Mouse (Mus musculus) right cerebral cortex, postnatal 25 days (tissue): ENCODE data around the gene Xntrpc.
"Not testable (repeated sequence)": the region's sequence is repeated elsewhere in the genome, so short reads cannot be mapped to it uniquely, and the experiment has no call there.

Experiments
- DNase-seq: peaks from one replicate; pipeline ENCODE4 v3.0.0; 2022

Xntrpc gene

DNA sequence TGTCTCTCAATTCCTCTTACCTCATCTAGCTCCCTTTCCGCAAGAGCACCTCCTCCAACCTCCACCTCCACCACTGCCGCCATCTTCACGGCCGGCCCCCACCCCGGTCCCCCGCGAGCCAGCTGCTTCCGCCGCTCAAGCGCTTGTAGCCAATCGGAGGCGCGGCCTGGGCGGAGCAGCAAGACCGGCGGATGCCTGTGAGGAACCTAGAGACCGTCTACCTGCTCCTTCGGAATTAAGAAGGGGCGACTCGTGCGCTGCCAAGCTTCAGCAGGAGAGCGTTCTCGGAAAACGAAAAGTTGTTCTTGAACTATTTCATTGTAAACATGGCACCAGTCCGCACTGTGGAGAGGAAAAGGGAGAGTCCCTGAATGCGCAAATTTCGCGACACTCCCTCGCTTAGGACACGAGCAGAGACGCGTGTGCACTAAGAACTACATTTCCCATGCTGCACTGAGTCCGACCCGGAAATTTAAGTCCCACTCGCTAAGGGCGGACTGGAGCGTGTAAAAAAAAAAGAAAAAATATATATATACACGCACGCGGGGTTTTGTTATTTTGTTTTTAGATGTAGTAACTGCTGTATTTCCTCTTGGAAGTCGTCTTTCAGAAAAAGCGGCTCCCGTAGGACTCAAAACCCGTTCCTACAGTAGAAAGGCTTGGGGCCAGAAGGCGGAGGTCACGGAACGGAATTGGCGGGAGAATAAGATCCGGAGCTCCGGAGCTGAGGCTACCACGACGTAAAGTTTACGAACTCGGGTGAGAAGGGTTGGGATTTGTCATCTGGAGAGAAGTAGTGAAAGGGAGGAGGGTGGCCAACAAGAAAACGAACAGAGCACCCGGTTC is at the start of gene Xntrpc, which contains the start of the genes Rnf121 and Xndc1:
Gene Xntrpc, plus strand, starts transcription at position 668 of the 846 bp plus-strand sequence.
Gene Rnf121, minus strand, starts transcription at position 424 of the 846 bp plus-strand sequence.
Gene Xndc1, plus strand, starts transcription at position 466 of the 846 bp plus-strand sequence.
- DNase-seq: peak; percentile 96

DNA sequence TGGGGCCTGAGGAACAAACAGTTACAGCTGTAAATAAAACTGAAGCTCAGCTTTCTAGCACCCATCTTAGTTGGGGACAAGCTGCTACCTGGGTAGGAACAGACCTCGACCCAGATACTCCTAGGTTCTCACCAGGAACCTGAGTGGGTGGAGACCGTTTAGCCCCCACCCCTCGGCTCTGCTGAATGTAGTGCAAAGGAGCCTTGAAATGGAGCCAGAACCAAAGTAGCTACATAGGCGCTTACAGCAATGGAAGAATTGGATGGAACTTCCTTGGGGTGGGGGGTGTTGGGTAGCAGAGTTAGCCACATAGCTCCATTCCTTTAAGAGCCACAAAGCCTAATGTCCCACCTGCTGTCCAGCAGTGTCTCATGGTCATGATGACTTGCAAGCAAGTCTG is 48.6 kb upstream of the Xntrpc start:
- DNase-seq: no peak

DNA sequence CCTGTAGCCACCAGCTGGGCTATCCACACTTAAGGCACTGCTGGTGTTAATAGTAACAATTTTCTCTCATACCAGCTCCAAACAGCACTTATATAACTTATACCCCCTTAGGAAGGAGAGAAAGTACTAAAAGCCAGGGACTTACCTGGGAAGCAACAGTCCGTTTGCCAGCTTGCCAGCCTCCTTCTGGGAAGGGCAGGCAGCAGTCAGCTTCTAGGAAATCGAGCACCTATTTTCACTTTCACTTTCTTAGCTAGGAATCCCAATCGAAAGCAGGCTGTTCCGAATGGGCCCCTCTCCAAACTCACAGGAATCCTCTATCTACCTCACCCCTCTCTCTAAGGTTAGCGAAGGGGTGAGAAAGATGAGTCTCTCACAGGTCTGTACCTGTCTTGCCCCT is 48.1 kb upstream of the Xntrpc start:
- no peak for DNase-seq

DNA sequence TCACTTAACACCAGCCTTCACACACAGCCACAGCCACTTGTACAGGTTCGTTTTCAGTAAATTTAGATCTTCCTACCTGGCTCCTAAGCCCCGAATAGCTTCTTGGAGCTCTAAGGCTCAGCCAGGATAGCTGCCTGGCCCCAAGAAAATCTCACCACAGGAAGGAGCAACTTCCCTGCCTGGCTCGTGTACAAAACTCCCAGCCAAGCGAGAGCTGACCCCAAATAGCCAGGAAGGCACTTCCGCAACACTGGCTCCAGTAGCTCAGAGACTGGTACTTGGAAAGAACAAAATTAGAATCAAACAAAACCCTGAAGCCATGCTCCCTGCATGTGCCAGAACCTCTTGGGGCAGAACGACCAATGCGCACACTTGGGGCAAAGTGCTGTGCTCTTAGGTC is 47.5 kb upstream of the Xntrpc start:
- DNase-seq: no peak

DNA sequence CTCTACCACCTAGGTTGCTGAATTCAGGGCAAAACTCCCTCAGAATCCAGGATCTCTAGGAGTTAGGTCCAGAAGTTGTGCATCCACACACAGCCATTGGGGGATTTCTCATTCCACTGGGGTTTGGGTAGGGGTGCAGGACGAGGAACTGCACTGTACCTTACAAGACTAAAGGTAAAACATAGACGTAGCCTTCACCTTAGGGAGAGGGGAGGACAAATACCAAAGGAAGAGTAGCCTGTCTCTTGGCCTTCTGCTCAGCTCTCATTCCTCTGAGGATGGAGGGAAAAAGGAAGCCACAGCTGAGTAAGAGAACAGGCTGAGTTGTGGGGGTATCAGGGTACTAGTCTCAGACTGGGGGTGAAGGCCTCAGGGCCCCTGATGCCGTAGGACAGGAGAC is 46.9 kb upstream of the Xntrpc start, which contains the start of gene Il18bp:
Gene Il18bp, minus strand, starts transcription at position 101 of the 400 bp plus-strand sequence.
- no peak for DNase-seq

DNA sequence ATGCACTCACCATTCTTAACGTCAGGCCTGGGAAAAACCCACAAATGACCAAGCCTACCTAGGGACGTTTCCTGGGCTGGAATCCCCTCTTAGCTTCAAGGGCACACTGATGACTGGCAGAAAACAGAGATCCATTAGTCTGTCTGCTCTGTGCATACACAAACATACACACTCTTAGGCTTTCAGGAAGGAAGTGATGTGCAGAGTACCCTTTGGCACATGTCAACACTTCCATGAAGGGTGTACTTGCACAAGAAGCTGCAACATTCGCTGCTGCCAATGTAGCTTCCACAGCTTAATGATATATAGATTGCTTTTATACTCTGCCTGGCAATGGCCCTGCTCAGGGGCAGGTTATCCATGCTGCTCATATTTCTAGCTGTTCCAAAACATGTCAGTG is 46.2 kb upstream of the Xntrpc start:
- no peak for DNase-seq

DNA sequence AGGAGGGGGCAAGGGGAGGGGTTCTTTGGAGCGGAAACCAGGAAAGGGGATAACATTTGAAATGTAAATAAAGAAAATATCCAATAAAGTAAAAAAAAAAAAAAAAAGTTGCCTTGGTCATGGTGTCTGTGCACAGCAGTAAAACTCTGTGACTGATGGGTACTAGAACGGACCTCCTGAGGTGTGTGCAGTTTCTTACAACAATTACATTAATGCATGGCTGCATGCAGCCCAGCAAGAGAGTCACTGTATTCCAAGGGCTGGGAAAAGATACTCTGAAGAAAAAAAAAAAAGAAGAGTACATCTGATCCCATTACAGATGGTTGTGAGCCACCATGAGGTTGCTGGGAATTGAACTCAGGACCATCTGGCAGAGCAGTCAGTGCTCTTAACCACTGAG is 44.6 kb upstream of the Xntrpc start:
- DNase-seq: not testable (repeated sequence)

DNA sequence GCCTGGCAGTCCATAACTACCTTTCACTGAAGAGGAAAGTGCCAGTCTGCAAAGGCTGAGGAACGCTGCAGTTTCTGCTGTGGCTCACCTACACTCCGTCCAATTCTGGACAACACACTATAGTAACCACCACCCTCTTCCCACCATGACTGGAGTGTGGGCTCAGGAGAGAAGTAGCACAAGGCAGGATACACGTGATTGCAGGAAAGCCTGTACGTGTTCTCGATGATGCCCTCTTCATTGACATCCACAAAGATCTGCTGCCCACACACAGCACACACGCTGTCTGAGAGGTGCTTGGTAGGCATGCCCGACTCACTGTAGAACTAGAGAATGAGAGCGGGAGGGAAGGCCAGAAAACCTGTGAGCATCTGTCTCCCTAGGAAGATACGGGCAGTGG is 41.7 kb upstream of the Xntrpc start:
- no peak for DNase-seq

DNA sequence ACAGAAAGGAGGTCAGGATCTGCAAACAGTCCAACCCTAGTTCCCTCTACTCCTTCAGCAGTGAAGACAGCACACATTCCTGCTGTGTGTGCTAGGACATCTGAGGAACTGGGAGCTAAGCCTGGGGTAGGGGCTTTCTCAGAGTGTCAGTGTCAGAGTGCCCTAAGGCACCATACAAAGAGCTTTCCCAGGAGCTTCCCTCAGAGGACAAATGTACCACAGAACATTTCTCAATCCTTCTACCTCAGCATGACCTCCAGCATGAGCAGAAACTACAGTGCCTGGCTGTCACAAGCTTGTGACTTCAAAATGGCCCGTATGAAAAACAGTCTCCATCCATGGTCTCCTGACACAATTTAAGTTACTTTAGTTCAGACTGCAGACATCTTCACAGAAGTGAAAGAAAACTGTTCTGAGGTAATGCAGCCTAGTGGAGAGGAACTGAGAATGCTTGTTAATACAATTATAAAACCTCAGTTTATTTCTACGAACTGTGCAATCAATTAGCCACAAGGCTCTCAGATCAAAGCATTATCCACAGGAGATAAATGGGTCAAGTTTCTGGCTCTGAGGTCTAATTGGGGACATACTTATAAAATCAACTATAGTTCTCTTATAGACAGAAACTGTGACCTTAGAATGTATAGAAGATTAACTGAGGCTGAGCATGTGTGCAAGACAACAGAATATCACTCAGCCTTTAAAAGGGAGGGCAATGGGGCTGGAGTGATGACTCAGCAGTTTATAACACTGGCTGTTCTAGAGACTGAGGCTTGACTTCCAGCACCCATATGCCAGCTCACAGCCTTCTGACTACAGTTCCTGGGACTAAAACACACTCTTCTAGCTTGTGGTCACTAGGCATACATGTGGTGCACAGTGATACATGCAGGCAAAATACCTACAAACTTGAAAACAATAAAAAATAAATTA is 40.1 kb upstream of the Xntrpc start:
- no peak for DNase-seq

DNA sequence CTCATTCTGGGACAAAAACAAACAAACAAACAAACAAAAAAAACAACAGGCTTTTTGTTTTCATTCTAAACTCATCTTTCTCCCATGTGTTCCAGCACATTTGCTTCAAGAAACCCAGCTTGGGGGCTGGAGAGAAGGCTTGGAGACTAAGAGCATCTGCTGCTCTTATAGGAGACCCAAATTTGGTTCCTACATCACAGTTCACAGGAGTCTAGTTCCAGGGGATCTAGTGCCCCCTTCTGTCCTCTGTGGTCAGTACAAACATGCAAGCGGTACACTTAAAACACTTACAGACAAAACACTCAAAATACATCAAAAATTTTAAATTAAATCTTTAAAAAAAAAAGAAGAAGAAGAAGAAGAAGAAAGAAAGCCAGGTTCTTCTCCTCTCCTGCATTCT is 30.6 kb upstream of the Xntrpc start:
- no peak for DNase-seq

DNA sequence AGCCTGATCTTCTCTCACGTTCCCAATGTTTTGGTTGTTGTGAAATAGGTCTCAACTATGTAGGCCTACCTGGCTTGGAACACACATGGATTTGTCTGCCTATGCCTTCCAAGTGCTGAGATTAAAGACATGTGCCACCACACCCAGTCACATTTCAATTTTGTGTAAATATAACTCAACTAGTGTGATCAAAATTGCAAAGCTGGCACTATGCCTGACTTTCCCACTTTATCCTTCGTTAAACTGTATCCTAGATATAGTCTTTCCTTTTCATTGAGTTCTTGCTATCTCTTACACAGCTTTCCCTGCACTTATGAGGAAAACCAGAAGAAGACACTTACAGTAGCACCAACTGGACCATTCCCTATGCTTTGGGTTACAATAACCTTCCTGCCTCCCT is 30.0 kb upstream of the Xntrpc start:
- DNase-seq: no peak

DNA sequence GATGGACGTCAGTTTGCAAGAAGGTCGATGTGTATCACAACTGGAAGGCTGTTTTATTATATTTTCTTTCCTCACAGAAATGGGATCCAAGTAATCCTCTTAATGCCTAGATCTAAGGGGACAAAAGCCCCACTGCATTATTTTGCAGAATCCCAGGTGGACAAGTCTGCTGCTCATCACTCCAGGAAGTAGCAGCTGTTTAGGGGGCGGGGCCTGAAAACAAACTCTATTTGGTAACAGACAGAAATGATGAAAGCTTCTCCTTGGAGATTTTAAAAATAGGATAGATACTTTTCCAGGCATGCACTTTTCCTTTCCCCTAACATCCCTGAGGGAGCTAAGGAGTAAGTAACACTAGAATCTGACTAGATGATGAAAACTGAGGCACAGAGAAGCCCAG is 28.2 kb upstream of the Xntrpc start:
- no peak for DNase-seq

DNA sequence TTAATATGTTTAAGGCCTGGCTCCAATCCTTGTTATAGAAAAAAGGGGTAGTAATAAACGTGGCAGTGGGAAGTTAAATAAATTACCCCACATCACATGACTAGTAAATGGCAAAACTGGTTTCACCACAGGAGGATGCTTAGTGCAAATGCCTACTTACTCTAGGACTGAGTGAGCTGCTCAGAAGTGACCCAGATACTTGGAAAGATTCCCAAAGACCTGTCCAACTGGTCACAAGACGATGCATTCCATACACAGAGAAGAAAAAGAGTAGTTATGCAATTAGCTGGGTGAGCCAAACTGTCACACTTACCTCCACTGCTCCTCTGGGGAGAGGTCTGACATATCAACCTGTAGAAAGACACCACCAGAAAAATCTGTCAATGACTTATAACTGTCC is 23.2 kb upstream of the Xntrpc start:
- DNase-seq: no peak

DNA sequence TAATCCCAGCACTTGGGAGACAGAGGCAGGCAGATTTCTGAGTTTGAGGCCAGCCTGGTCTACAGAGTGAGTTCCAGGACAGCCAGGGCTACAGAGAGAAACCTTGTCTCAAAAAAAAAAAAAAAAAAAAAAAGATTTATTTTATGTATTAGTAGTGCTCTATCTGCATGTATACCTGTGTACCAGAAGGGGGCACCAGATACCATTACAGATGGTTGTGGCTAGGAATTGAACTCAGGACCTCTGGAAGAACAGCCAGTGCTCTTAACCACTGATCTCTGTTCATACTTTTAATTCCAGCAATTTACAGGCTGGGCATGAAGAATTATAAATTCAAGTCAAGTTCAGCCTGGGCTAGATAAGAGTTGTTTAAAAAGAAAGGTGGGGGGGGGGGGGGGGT is 17.0 kb upstream of the Xntrpc start:
- DNase-seq: not testable (repeated sequence)

DNA sequence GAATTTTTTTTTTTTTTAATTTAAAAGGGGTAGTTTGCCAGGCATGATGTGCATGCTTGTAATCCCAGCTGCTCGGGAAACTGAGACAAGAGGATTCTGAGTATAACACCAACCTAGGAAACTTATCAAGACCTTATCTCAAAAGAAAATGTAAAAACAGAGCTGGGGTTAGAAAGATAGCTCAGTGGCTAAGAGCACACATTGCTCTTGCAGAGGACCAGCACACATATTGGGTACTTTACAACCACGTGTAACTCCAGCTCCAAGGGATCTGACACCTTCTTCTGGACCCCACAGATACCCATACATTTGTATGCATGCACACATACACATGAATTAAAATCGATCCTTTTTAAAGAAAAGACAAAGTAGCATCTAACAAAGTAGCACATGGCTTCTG is 4.2 kb upstream of the Xntrpc start:
- no peak for DNase-seq

DNA sequence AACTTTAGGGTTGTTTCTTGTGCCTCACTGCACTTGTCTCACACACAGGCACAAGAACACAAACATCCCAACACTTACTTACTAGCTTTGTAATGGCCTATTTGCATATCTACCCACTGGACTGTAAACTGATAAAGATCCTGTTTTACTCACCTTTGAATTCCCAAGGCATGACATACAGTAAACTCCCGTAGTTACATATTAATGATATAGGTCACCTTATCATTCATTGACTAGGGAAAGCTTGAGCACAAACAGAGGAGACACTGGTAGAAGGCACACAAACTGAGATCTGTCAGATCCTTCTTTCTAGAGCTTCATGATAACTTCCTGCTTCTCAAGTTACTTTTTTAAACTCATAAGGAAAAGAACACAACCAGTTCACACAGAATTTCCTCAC is 3.3 kb upstream of the Xntrpc start:
- no peak for DNase-seq

DNA sequence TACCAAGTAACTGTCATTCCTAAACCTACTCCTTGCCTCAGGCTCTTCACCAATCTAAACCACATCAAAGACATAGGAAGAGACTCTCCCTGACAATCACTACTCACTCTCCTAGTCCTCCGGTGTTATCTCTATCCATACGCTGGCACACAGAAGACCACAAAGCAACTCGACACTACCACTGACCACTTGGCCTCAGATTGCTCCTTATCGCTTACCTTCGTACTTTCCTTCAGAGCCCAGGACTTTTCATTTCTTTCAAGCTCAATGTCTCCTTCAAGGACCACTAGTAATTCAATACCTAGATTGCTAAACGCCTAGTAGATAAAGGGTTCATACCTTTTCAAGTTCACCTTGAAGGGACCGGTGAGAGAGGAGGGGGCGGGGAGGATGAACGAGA is 1.6 kb upstream of the Xntrpc start:
- DNase-seq: no peak

DNA sequence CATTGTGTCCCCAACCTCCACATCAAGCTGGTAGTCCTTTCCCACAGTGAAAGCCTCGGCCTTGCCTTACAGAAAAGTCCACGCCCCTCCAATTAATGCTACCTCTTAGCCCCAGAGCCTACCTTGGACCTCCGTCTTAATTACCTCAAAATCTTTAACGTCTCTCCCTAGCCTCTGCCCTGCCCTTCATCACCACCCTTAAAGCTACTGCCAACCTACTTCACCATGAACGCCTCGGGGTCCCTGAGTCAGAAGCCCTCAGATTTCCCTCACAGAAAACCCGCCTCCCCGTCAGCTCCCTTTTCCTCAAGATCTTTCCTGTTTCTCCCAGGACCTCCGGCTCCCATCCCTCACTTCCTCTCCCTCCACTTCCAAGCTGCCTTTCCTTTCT is 863 bp upstream of the Xntrpc start:
- DNase-seq: no peak

DNA sequence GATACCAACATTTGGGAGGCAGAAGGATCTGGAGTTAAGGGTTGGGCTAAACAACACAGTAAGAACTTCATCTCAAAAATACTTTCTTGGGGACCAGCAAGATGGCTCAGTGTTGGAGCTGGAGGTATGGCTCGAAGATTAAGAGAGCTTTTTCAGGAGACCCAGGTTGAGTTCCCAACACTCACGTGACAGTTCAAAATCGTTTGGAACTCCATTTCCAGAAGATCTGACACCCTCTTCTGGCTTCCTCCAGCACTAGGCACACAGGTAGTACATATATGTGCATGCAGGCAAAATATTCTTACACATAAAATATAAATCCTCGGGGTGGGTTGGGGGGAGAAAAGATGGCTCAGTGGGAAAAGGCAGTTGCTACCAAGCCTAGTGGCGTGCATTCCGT is 850 bp downstream of the Xntrpc start:
- no peak for DNase-seq

DNA sequence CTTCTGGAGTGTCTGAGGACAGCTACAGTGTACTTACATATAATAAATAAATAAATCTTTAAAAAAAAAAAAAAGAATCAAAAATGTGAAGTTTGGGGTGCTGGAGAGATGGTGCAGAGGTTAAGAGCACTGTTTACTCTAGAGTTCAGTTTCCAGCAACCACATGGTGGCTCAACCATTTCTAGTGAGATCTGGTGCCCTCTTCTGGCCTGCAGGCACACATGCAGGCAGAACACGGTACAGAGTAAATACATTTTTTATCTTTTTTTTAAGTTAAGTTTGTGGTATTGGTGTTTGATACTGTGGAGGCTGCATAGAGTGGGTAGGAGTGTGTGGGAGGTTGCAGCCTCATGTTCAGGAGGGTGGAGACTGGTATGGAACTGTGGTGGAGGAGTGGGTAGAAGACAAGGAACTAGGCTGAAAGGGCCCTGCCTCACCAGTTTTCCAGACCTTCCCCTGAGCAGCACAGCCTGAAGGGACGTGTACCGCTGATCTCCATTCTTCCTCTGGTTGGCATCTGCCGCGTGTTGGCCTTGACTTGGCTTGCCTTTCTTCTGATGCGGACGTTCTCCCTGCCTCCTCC is 11.3 kb downstream of the Xntrpc start:
- no peak for DNase-seq

DNA sequence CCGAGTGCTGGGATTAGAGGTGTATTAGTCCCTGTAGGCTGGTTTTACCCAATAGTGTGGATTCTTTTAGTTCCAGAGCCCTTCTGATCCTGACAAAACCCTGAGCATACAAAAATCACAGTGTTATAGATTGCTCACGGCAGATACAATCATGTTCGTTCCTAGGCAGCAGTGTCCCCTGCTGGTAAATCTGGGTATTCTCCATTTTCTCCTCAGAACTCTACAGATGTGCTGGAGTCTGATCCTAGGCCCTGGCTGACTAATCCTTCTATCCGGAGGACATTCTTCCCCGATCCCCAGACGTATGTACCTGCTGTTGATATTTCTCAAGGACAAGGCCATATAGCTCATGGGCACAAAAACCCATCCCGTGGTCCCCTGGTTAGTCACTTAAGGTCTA is 13.0 kb downstream of the Xntrpc start:
- DNase-seq: no peak

DNA sequence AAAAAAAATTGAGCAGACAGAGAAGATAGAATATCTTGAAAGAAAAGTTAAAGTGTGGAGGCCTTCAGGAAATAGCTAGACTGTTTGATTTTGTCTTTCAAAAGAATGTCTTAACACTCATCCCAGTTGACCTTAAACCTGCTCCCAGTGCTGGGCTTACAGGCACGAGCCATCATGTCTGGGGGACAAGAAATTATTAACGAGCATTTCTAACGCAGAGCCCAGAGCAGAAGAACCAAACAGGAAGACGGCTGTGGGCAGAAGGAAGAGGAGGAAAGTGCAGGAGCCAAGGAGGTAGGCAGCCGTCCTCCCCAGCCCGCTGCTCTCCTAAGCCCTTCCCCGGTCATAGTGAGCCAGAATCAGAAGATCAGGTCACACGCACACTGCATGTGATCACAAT is 14.8 kb downstream of the Xntrpc start:
- DNase-seq: no peak

DNA sequence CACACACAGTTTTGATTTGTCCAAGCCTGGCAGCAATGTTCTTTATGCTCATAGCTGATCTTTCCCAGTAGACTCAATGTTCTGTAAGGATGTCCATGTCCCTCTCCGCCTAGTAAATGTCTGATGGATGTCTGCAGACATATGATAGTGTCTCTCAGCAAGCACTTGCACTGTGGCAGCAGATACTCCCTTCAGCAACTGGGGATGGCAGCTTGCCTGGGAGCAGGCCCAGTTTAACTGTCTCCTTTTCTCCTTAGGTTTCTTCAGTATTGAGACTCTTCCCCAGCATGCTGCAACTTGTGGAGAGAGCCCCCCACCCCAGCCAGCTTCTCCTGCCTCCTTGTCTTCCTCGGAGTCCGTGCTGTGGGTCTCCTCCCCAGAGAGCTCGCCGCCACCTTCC is 16.3 kb downstream of the Xntrpc start:
- no peak for DNase-seq
